Mouse (Mus musculus) embryonic facial prominence, embryonic 10.5 days (tissue): ENCODE data around the gene Crybb1. TPM values are rescaled to one million over a fixed set of nuclear protein-coding genes. Genes with fewer than 3 reads are reported as not detected.

Source experiments
- DNase-seq: peaks from one replicate; pipeline ENCODE4 v3.0.0-alpha.2; 2017; ENCODE audit warnings: low spot score
- H3K27ac ChIP-seq: fragments of 300-500 bp; sonication (generic); replicated peaks from 2 replicates; pipeline ENCODE4 v1.5.1; 2016; ENCODE audit warnings: mild to moderate bottlenecking
- H3K27me3 ChIP-seq: fragments of 300-500 bp; sonication (generic); replicated peaks from 2 replicates; pipeline ENCODE4 v1.6.1; 2016; ENCODE audit warnings: low read depth, mild to moderate bottlenecking; ENCODE audit not compliant: poor library complexity, severe bottlenecking
- H3K36me3 ChIP-seq: fragments of 300-500 bp; sonication (generic); replicated peaks from 2 replicates; pipeline ENCODE4 v1.6.1; 2016; ENCODE audit warnings: mild to moderate bottlenecking, moderate library complexity
- H3K4me1 ChIP-seq: fragments of 300-500 bp; sonication (generic); 2 replicates; pipeline ENCODE4 v1.6.1; 2016
- H3K4me3 ChIP-seq: fragments of 300-500 bp; sonication (generic); 2 replicates; pipeline ENCODE4 v1.5.1; 2016; ENCODE audit warnings: mild to moderate bottlenecking, moderate library complexity
- H3K9me3 ChIP-seq: fragments of 300-500 bp; sonication (generic); 2 replicates; pipeline ENCODE4 v1.6.1; 2016; ENCODE audit warnings: mild to moderate bottlenecking
- WGBS: fragments of 180-500 bp; shearing (Covaris S2); methylation state at CpG from one replicate; pipeline ENCODE4 v1.1.7; 2016; 5-methylcytosine and 5-hydroxymethylcytosine counted together
- polyA plus RNA-seq: library from polyadenylated mRNA; unstranded; fragments of >200 nt; fragmentation: Nextera tagmentation; extraction: Ambion mirVana; gene quantifications from 2 replicates; pipeline ENCODE4 v1.2.1, GENCODE M21; 2016

The Crybb1 gene
- polyA plus RNA-seq, 1 experiment from 2014 or later = 0.80 TPM

- no peak for DNase-seq
- Histone ChIP-seq H3K4me3 (no peak overlapping the region), H3K27ac (no peak overlapping the region), H3K27me3 (peaks cover 16% of the 10 kb centered on the region), H3K36me3 (peaks cover 49% of the 10 kb centered on the region), H3K9me3 (no peaks in the 10 kb centered on the region), H3K4me1 (peaks cover 79% of the 10 kb centered on the region)
- WGBS = 83% methylated on average over 4 of the region's 4 CpGs
These were observed 36.9 kb upstream of the Crybb1 start for GRCm38 (mm10) chr5:112218679-112219078.

- Histone ChIP-seq H3K36me3 (peaks cover 56% of the 10 kb centered on the region), H3K4me1 (peaks cover 73% of the 10 kb centered on the region), H3K4me3 (no peak overlapping the region), H3K27ac (no peak overlapping the region), H3K9me3 (no peaks in the 10 kb centered on the region), H3K27me3 (peaks cover 21% of the 10 kb centered on the region)
- 21% methylated on average over 1 of the region's 1 CpGs for WGBS
- DNase-seq = no peak
These were observed 36.2 kb upstream of the Crybb1 start for GRCm38 (mm10) chr5:112219398-112219797.

GRCm38 (mm10) chr5:112220203-112220602 is 35.4 kb upstream of the Crybb1 start:
- Histone ChIP-seq H3K4me3 (no peak overlapping the region), H3K36me3 (peaks cover 59% of the 10 kb centered on the region), H3K4me1 (peaks cover 73% of the 10 kb centered on the region), H3K9me3 (no peaks in the 10 kb centered on the region), H3K27me3 (peaks cover 28% of the 10 kb centered on the region), H3K27ac (no peak overlapping the region)
- no peak for DNase-seq
- 90% methylated on average over 8 of the region's 8 CpGs for WGBS

- WGBS = 62% methylated on average over 6 of the region's 6 CpGs
- H3K4me1 ChIP-seq = peaks cover 67% of the 10 kb centered on the region
- H3K9me3 ChIP-seq = no peaks in the 10 kb centered on the region
- DNase-seq = no peak
- peak overlapping the region; percentile 91 for H3K27ac ChIP-seq
- peak overlapping the region; percentile 69 for H3K4me3 ChIP-seq
- peaks cover 69% of the 10 kb centered on the region for H3K27me3 ChIP-seq
- peaks cover 38% of the 10 kb centered on the region for H3K36me3 ChIP-seq
These were observed 30.0 kb upstream of the Crybb1 start for GRCm38 (mm10) chr5:112225591-112225990.

GRCm38 (mm10) chr5:112227354-112227753 is 28.3 kb upstream of the Crybb1 start:
- Histone ChIP-seq H3K27ac (peak overlapping the region; percentile 91), H3K4me1 (peaks cover 54% of the 10 kb centered on the region), H3K9me3 (no peaks in the 10 kb centered on the region), H3K36me3 (peaks cover 23% of the 10 kb centered on the region), H3K27me3 (peaks cover 85% of the 10 kb centered on the region), H3K4me3 (peak overlapping the region; percentile 69)
- 1% methylated on average over 30 of the region's 30 CpGs for WGBS
- DNase-seq = no peak

DNA sequence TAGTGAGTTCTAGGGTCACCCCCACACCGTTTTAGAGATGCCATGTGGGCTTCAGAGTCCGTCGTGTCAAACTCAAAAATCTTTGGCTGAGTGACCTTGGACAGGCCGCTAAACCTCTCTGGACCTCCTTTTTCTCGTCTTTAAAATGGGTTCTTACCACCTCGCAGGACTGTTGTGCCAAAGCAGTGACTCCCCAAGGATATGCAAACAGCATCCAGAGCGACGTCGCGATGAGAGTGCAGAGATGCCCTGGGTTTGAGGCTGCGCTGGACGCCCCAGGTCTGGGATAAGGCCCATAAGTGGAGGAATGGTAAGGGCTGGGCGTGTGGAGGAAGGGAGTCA is 27.7 kb upstream of the Crybb1 start:
- H3K4me3 ChIP-seq = peak overlapping the region; percentile 69
- peaks cover 85% of the 10 kb centered on the region for H3K27me3 ChIP-seq
- DNase-seq = no peak
- no peaks in the 10 kb centered on the region for H3K9me3 ChIP-seq
- H3K27ac ChIP-seq = peak overlapping the region; percentile 91
- peaks cover 18% of the 10 kb centered on the region for H3K36me3 ChIP-seq
- WGBS = 2% methylated on average over 13 of the region's 13 CpGs
- peaks cover 50% of the 10 kb centered on the region for H3K4me1 ChIP-seq

- under 1% methylated on average over 57 of the region's 57 CpGs for WGBS
- Histone ChIP-seq H3K27me3 (peaks cover 82% of the 10 kb centered on the region), H3K9me3 (no peaks in the 10 kb centered on the region), H3K36me3 (peaks cover 12% of the 10 kb centered on the region), H3K27ac (peak overlapping the region; percentile 91), H3K4me1 (peaks cover 45% of the 10 kb centered on the region), H3K4me3 (peak overlapping the region; percentile 69)
- peak; percentile 76 for DNase-seq
These were observed 27.2 kb upstream of the Crybb1 start for GRCm38 (mm10) chr5:112228240-112229076.

- Histone ChIP-seq H3K27me3 (peaks cover 64% of the 10 kb centered on the region), H3K4me1 (peaks cover 41% of the 10 kb centered on the region), H3K27ac (peak overlapping the region; percentile 86; the same call in 1 of the 2 replicates), H3K36me3 (no peaks in the 10 kb centered on the region), H3K9me3 (no peaks in the 10 kb centered on the region), H3K4me3 (no peak overlapping the region)
- no peak for DNase-seq
- 70% methylated on average over 5 of the region's 5 CpGs for WGBS
These were observed 19.8 kb upstream of the Crybb1 start for GRCm38 (mm10) chr5:112235806-112236205.

GRCm38 (mm10) chr5:112236631-112237030 is 19.0 kb upstream of the Crybb1 start:
- Histone ChIP-seq H3K27ac (peak overlapping the region; percentile 86), H3K9me3 (no peaks in the 10 kb centered on the region), H3K4me3 (peak overlapping the region; percentile 34), H3K27me3 (peaks cover 56% of the 10 kb centered on the region), H3K4me1 (peaks cover 43% of the 10 kb centered on the region), H3K36me3 (no peaks in the 10 kb centered on the region)
- WGBS = 55% methylated on average over 2 of the region's 2 CpGs
- no peak for DNase-seq

DNA sequence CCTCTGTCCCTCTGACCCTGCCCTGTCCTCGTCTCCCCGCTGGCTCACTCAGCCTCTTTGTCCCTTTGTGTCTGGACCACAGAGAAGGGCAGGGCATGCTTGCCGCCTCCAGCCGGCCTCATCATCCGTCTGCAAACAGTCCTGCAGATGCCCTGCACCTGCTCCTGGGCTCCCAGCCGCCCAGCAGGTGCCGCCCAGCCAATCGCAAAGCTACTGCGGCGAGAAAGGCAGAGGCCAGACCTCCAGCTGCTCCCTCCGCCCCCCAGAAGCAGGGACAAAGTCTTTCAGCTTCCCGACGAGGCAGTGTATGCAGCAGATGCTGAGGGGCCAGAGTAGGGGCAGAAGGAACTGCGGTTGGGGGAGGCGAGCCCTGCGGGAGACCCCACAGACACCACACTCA is 18.2 kb upstream of the Crybb1 start:
- DNase-seq = peak; percentile 78
- H3K4me1 ChIP-seq = peaks cover 46% of the 10 kb centered on the region
- no peaks in the 10 kb centered on the region for H3K36me3 ChIP-seq
- H3K27ac ChIP-seq = peak overlapping the region; percentile 86
- no peaks in the 10 kb centered on the region for H3K9me3 ChIP-seq
- peak overlapping the region; percentile 34 for H3K4me3 ChIP-seq
- peaks cover 51% of the 10 kb centered on the region for H3K27me3 ChIP-seq
- 2% methylated on average over 16 of the region's 16 CpGs for WGBS

DNA sequence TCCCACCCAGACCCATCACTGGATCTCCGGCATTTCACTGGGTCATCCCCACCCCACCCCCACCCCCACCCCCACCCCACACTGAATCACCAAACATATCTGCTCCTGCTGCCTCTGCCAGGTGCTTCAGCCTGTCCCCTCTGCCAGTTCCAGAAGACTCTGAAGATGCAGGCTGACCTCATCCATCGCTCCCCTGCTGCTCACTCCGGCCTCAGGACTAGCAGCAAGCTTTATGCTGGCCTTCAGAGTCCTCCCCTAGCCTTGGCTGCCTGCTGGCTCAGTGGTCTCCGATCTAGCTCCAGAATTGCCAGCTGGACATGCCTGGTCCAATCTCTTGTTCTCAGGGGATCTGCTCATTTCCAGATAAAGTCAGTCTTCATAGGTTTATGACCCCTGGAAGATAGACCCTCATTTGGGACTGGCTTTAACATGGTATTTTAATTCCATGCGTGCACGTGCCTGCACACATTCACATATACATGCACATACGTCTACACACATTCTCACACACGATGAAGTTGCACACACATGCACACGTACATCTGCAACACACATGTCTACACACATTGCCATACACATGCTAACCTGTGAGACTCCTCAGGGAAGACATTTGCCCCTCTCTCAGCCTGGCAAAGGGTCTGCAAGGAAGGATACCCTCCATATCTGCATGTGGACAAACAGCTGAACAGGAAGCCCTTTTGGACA is 17.6 kb upstream of the Crybb1 start:
- H3K4me1 ChIP-seq = peaks cover 50% of the 10 kb centered on the region
- peak overlapping the region; percentile 34 for H3K4me3 ChIP-seq
- H3K27me3 ChIP-seq = peaks cover 51% of the 10 kb centered on the region
- H3K27ac ChIP-seq = peak overlapping the region; percentile 86
- DNase-seq = no peak
- no peaks in the 10 kb centered on the region for H3K9me3 ChIP-seq
- 44% methylated on average over 9 of the region's 9 CpGs for WGBS
- no peaks in the 10 kb centered on the region for H3K36me3 ChIP-seq

DNA sequence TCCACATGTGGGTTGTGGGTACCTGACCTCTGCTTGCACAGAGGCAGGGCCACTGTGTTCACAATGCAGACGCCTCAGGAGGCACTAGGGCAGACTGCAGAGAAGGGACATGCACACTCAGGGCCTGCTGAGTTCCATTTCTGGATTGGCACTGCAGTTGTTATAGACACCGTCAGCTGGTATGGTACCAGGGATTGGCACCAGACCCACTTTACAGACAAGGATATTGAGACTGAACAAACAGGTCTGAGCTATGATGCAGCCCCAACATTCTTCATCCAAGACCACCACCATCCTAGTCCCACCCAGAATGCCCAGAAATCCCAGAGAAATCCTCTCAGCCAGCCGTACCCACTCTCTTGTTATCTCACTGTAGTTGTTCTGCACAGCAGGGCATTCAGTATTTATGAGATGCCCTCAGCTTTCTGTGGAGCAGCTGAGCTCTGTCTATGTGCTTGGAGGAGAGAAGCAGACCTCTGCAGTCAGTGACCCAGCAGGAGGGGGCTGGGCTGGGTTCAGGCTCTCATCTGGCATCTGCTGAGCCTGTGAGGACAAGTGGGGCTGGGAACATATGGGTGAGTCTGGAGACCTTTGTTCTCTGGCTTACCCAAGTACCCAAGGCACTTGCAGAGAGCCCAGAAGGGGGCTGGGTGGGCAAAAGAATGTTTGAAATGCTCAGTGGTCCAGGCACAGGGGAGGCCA is 16.7 kb upstream of the Crybb1 start:
- Histone ChIP-seq H3K9me3 (no peaks in the 10 kb centered on the region), H3K27ac (peak overlapping the region; percentile 86), H3K36me3 (no peaks in the 10 kb centered on the region), H3K27me3 (peaks cover 51% of the 10 kb centered on the region), H3K4me3 (no peak overlapping the region), H3K4me1 (peaks cover 54% of the 10 kb centered on the region)
- DNase-seq = peak; percentile 31
- 77% methylated on average over 3 of the region's 3 CpGs for WGBS
